Mouse (Mus musculus) intestine, postnatal 0 days (tissue): ENCODE measurements around the gene Cyld. TPM values are rescaled to one million over a fixed set of nuclear protein-coding genes. Genes with fewer than 3 reads are reported as not detected.

Source experiments
- ATAC-seq: fragments of 200-750 bp; cut with Nextera tagmentation; 2 replicates; pipeline ENCODE4 v1.8.0; 2017; ENCODE audit warnings: mild to moderate bottlenecking, moderate TSS enrichment, moderate library complexity
- H3K27ac ChIP-seq: fragments of 300-500 bp; sonication (generic); 2 replicates; pipeline ENCODE4 v1.5.1; 2014; ENCODE audit warnings: mild to moderate bottlenecking, low read depth, low read length, moderate library complexity
- H3K27me3 ChIP-seq: fragments of 300-500 bp; sonication (generic); replicated peaks from 2 replicates; pipeline ENCODE4 v1.6.1; 2014; ENCODE audit warnings: low read length, mixed read lengths; ENCODE audit not compliant: control insufficient read depth, insufficient read depth
- H3K36me3 ChIP-seq: fragments of 300-500 bp; sonication (generic); 2 replicates; pipeline ENCODE4 v1.6.1; 2014; ENCODE audit warnings: mild to moderate bottlenecking, moderate library complexity; ENCODE audit not compliant: control insufficient read depth, insufficient read depth
- H3K4me1 ChIP-seq: fragments of 300-500 bp; sonication (generic); replicated peaks from 2 replicates; pipeline ENCODE4 v1.6.1; 2014; ENCODE audit warnings: antibody characterized with exemption, low read length, mixed read lengths; ENCODE audit not compliant: control insufficient read depth, insufficient read depth
- H3K4me2 ChIP-seq: fragments of 300-500 bp; sonication (generic); replicated peaks from 2 replicates; pipeline ENCODE4 v1.6.1; 2014; ENCODE audit warnings: low read depth, mild to moderate bottlenecking, moderate library complexity
- H3K4me3 ChIP-seq: fragments of 300-500 bp; sonication (generic); 2 replicates; pipeline ENCODE4 v1.5.1; 2014; ENCODE audit warnings: low read depth, low read length
- H3K9ac ChIP-seq: fragments of 300-500 bp; sonication (generic); 2 replicates; pipeline ENCODE4 v1.6.1; 2014; ENCODE audit warnings: mild to moderate bottlenecking, low read depth, low read length
- H3K9me3 ChIP-seq: fragments of 300-500 bp; sonication (generic); 2 replicates; pipeline ENCODE4 v1.6.1; 2016; ENCODE audit warnings: mixed run types; ENCODE audit not compliant: control insufficient read depth
- CTCF ChIP-seq: sonication (generic); IDR thresholded peaks from 2 replicates; pipeline ENCODE4 v1.5.1; 2016; ENCODE audit warnings: low read depth, mild to moderate bottlenecking, control low read depth, antibody characterized with exemption, moderate library complexity
- WGBS: fragments of 180-500 bp; shearing (Covaris S2); extraction: QIAGEN DNeasy Blood & Tissue Kit; methylation state at CpG from one replicate; pipeline ENCODE4 v1.1.7; 2014; 5-methylcytosine and 5-hydroxymethylcytosine counted together
- polyA plus RNA-seq: library from polyadenylated mRNA; unstranded; fragments of >200 nt; fragmentation: Nextera tagmentation; extraction: Ambion mirVana; gene quantifications from 2 replicates; pipeline ENCODE4 v1.2.1, GENCODE M21; 2015

Cyld gene
- polyA plus RNA-seq, 1 experiment from 2014 or later, result 9.3 TPM

DNA sequence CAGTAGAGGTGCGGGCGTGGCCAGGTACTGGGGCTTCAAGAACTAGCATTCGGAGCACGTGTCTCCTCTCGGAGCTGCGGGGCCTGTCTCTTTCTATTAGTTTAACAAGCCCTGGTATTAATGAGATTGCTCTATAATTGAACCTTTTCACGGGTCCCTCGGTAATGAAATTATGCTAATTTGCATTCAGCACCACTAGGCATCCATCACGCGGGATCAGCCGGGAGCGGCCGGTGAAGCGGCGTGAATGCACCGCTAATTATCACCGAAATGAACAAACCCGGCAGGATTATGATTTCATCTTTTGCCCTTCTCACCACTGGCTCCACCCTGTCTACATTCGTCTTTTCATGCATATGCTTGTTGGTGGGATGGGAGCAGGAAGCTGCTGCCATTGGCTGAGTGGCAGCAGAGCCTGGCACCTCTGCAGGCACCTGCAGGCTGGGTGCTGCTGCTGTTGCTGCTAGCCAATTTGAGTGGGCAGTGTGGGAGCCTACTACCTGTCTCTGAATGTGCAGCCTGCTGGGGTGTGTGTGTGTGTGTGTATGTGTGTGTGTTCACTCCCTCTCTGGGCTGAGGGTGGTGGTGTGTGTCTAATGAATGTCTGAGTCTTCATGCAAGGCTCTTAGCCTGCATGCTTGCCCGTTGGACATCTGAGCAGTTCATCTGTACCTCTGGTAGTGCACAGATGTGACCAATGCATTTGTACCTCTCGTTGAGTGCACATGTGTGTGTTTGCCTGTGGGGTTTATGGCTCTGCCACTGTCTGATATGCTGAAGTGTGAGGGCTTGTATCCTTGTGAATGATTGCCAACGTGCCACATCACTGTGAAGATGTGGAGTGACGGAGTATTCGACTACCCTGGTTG, 97.2 kb downstream of the Cyld start:
- Histone ChIP-seq H3K36me3 (no peaks in the 10 kb centered on the region), H3K27ac (no peak overlapping the region), H3K9ac (no peak overlapping the region), H3K27me3 (no peaks in the 10 kb centered on the region), H3K4me1 (no peaks in the 10 kb centered on the region), H3K4me2 (no peak overlapping the region), H3K4me3 (no peak overlapping the region), H3K9me3 (no peaks in the 10 kb centered on the region)
- TF ChIP-seq CTCF, result no peak
- WGBS, result 90% methylated on average over 24 of the region's 24 CpGs
- ATAC-seq, result no peak

DNA sequence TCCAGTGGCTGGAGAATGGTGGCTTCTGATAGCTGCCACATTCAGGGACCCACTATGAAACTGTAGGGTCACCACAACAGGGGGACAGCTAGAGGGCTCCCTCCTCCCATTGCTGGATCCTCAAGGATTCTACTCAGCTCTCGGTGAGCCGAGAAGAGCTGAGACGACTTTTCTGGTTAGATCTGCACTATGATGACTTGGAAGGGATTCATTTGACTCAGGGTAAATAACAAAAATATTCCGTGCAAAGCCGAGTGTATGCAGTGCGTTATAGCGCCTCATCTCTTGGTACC, 97.7 kb downstream of the Cyld start:
- Histone ChIP-seq H3K27ac (no peak overlapping the region), H3K9ac (no peak overlapping the region), H3K9me3 (no peaks in the 10 kb centered on the region), H3K4me1 (no peaks in the 10 kb centered on the region), H3K4me2 (no peak overlapping the region), H3K27me3 (no peaks in the 10 kb centered on the region), H3K4me3 (no peak overlapping the region), H3K36me3 (no peaks in the 10 kb centered on the region)
- peak; percentile 54 for TF ChIP-seq CTCF
- WGBS, result 74% methylated on average over 7 of the region's 7 CpGs
- no peak for ATAC-seq

DNA sequence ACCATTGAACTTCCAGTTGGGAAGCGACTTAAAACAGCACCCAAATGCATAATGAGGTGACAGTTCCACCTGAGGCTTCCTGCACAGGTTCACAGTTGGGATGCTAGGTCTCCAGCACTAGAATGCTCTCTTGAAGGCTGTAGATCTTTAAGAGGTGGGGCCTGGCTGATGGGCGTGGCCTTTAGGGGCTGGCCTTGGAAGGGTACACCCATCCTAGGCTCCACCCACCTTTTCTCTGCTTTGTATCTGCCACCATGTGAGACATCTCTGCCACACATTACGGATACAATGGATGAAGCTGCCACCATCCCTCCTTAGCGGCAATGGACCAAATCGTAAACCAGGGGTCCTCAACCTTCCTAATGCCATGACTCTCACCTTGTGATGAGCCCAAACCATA, 99.1 kb downstream of the Cyld start:
- TF ChIP-seq CTCF, result no peak
- WGBS, result 86% methylated on average over 5 of the region's 5 CpGs
- ATAC-seq, result no peak

DNA sequence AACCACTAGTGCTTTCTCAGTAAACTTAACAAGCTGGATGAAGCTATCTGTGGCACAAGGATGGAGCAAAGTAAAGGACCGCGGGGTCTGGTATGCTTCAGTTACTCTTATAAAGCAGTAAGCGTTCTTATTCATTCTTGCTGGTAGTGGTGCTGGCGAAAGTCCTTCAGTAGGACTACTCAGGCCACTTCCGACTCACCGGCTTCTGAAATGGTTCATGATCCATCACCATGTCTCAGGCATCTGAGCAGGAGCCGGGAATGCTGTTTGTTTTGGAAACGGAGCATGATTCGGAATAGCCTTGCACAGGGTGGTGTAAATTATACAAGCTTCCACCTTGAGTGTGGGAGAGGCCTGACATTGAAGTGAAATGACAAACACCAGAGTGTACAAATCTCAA, 99.8 kb downstream of the Cyld start:
- ATAC-seq, result no peak
- no peak for TF ChIP-seq CTCF
- WGBS, result 86% methylated on average over 9 of the region's 9 CpGs
- Histone ChIP-seq H3K4me3 (no peak overlapping the region), H3K27me3 (no peaks in the 10 kb centered on the region), H3K4me1 (no peaks in the 10 kb centered on the region), H3K9ac (no peak overlapping the region), H3K4me2 (no peak overlapping the region), H3K36me3 (no peaks in the 10 kb centered on the region), H3K27ac (no peak overlapping the region), H3K9me3 (no peaks in the 10 kb centered on the region)

More for the DNA sequence above, 99.1 kb downstream of the Cyld start:
- no peak overlapping the region for H3K27ac ChIP-seq
- no peaks in the 10 kb centered on the region for H3K9me3 ChIP-seq
- H3K27me3 ChIP-seq, result no peaks in the 10 kb centered on the region
- no peak overlapping the region for H3K4me3 ChIP-seq
- H3K36me3 ChIP-seq, result no peaks in the 10 kb centered on the region
- H3K4me2 ChIP-seq, result no peak overlapping the region
- H3K4me1 ChIP-seq, result no peaks in the 10 kb centered on the region
- no peak overlapping the region for H3K9ac ChIP-seq

Other genes starting within 250 kb of the Cyld start
- 24.5 and 26.2 TPM in 2 replicates for gene Nkd1, start 175.7 kb upstream of the Cyld start, polyA plus RNA-seq
- gene Snx20, start 60.9 kb upstream of the Cyld start, polyA plus RNA-seq, result 37.1 and 41.6 TPM in 2 replicates
- gene Nod2, start 49.7 kb upstream of the Cyld start, polyA plus RNA-seq, result 0.21 and 0.22 TPM in 2 replicates